Mouse (Mus musculus): ENCODE data around the gene Hbb-bt.
"Not testable (repeated sequence)": the region's sequence is repeated elsewhere in the genome, so short reads cannot be mapped to it uniquely, and the experiment has no call there.

- TF ChIP-seq USF1 (IDR thresholded peaks at IDR 0.05; ENCODE audit: low read depth, low read length); POLR2A (IDR thresholded peaks at IDR 0.05; ENCODE audit: low read depth, low read length); UBTF (IDR thresholded peaks at IDR 0.05; ENCODE audit: low read depth, low read length); CTCF (conservative IDR thresholded peaks at IDR 0.05 in 1 of 2, IDR thresholded peaks at IDR 0.05 in 1 of 2; ENCODE audit: low read depth in 2 of 2, low read length in 2 of 2); MEF2A (IDR thresholded peaks at IDR 0.05; ENCODE audit: borderline replicate concordance, low read depth, low read length); SIN3A (IDR thresholded peaks at IDR 0.05; ENCODE audit: low read length); ZNF384 (IDR thresholded peaks at IDR 0.05; ENCODE audit: low read depth, low read length); EP300 (IDR thresholded peaks at IDR 0.05; ENCODE audit: low read length); GABPA (IDR thresholded peaks at IDR 0.05; ENCODE audit: insufficient replicate concordance, low read depth, low read length); POLR2AphosphoS2 (IDR thresholded peaks at IDR 0.05; ENCODE audit: low read depth, low read length); CHD1 (IDR thresholded peaks at IDR 0.05; ENCODE audit: low read depth, low read length); ELF1 (IDR thresholded peaks at IDR 0.05; ENCODE audit: low read depth, low read length): not testable (repeated sequence)
Observed at GRCm38 (mm10) chr7:103767687-103768086, 46.1 kb downstream of the Hbb-bt start.
